Mouse (Mus musculus) fat pad, adult 2 months (tissue): ENCODE results near the gene 1700020N15Rik.
"Not testable (repeated sequence)": the region's sequence is repeated elsewhere in the genome, so short reads cannot be mapped to it uniquely, and the experiment has no call there.

Source experiments
- DNase-seq: peaks from one replicate; pipeline ENCODE4 v3.0.0-alpha.2; 2011; ENCODE audit warnings: low read depth, low spot score; ENCODE audit errors: extremely low read depth

The 1700020N15Rik gene

DNA sequence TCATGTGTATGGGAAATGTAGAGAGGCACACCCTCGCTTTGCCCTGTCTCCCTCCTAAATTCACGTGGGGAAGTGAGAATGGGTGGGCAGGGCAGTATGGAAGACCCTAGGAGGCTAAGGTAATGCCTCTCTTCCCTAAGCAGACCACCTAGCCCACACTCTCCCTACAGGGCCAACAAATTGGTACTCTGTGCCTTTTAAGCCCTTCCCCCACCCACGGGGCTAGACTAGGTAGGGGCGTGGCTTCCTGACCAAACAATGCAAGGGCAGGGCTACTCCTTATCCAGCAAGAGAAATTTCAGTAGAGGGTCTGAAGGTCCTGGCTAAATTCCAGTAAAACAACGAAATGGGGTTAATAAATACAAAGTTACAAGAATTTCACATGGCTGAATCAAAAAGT is at the start of gene 1700020N15Rik:
TSS of gene 1700020N15Rik (plus strand) at position 301 of the 400 bp plus-strand sequence.
- not testable (repeated sequence) for DNase-seq

DNA sequence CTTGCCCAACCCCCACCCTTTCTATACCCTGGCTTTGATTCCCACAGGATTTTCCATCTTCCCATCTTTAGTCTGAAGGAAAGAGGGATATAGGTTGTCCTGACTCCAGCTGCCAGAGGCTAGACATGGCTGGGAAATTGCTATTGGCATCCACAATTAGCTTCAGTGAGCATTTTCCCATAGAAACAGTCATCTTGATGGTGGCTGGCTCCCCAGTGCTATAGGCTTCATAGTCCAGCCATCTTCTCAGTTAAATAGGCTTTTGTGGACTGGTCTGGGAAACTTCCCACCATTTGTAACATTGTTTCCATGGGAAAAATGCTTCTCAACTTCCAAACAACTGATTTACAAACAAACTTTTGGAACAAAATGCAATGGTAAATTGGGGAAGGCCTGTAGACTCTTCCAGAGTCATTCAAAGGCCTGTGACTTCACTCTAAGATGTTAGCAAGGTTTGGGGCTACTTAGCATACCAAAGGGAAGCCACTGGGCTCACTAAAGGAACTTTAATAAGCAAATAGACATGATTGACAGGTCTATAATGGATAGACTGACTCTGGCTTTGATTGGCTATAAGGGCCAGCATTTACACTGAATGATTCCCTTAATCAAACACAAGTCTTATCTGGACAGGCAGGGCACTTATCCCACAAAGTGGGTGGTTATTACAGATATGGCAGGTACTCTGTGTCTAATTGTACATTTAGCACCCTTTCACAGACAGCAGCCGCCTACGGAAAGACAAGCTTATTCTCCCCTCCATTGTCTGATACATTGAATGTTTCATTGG is 31.9 kb downstream of the 1700020N15Rik start:
- no peak for DNase-seq
